Mouse (Mus musculus) CH12.LX (cell line): Measurements from ENCODE around the gene Steap4.

Experiments
- CHD1 ChIP-seq: IDR thresholded peaks from 2 replicates; pipeline ENCODE4 v1.6.1; 2012; ENCODE audit warnings: low read depth, low read length, improper control_type of control experiment, inconsistent platforms
- CHD2 ChIP-seq: IDR thresholded peaks from 2 replicates; pipeline ENCODE4 v1.6.1; 2011; ENCODE audit warnings: low read length, improper control_type of control experiment
- CTCF ChIP-seq, 2 experiments: IDR thresholded peaks in 1 of 2; conservative IDR thresholded peaks in 1 of 2; 2 replicates each; pipeline ENCODE4 v1.5.1; 2011 to 2012; ENCODE audit warnings: low read depth in 2 of 2, low read length in 2 of 2, improper control_type of control experiment in 1 of 2, inconsistent platforms in 1 of 2, mild to moderate bottlenecking in 1 of 2, moderate library complexity in 1 of 2
- EP300 ChIP-seq: IDR thresholded peaks from 2 replicates; pipeline ENCODE4 v1.6.1; 2011; ENCODE audit warnings: low read length, improper control_type of control experiment
- HCFC1 ChIP-seq: IDR thresholded peaks from 2 replicates; pipeline ENCODE4 v1.6.1; 2012; ENCODE audit warnings: low read depth, mild to moderate bottlenecking, inconsistent platforms, low read length, improper control_type of control experiment
- IRF4 ChIP-seq: IDR thresholded peaks from 2 replicates; pipeline ENCODE4 v1.6.1; 2014; ENCODE audit warnings: low read depth, mild to moderate bottlenecking, inconsistent platforms, low read length, improper control_type of control experiment
- USF1 ChIP-seq: IDR thresholded peaks from 2 replicates; pipeline ENCODE4 v1.6.1; 2014; ENCODE audit warnings: low read depth, mild to moderate bottlenecking, inconsistent platforms, low read length, improper control_type of control experiment
- USF2 ChIP-seq: conservative IDR thresholded peaks from 2 replicates; pipeline ENCODE4 v1.6.1; 2011; ENCODE audit warnings: low read depth, low read length, improper control_type of control experiment

GRCm38 (mm10) chr5:7974522-7975197 is 14.4 kb downstream of the Steap4 start:
- TF ChIP-seq CTCF (conservative IDR thresholded peaks at IDR 0.05 in 1 of 2, IDR thresholded peaks at IDR 0.05 in 1 of 2; ENCODE audit: low read depth in 2 of 2, low read length in 2 of 2) (no peak), CHD1 (no peak), IRF4 (no peak), HCFC1 (no peak), USF2 (no peak), EP300 (no peak), USF1 (no peak), CHD2 (no peak)
